ENCODE assay signal across 8 mouse cellular contexts in genomic region chr1:193130456-193130825, GRCm38 (mm10). TPM values are rescaled to one million over a fixed set of nuclear protein-coding genes. Genes with fewer than 3 reads are reported as not detected.
A peak's percentile ranks its signal among the peaks of the same experiment; 100 is the strongest.
DNase-seq lines count a peak whose midpoint lies in the region; ATAC-seq and TF ChIP-seq lines count a peak whose summit lies in the region.

No protein-coding gene starts in this region.

- no peaks in the 10 kb centered on the region for H3K9me3 ChIP-seq in liver, embryonic 11.5 days (ENCODE audit: control insufficient read depth, low read length)
- no peaks in the 10 kb centered on the region for H3K9me3 ChIP-seq in embryonic facial prominence, embryonic 12.5 days
- no peaks in the 10 kb centered on the region for H3K9me3 ChIP-seq in midbrain, postnatal 0 days (ENCODE audit: low read length)

- no peaks in the 10 kb centered on the region for H3K27me3 ChIP-seq in liver, embryonic 11.5 days (replicated peaks; ENCODE audit: control insufficient read depth, insufficient read depth, low read length)
- H3K27me3 ChIP-seq in embryonic facial prominence, embryonic 12.5 days: no peaks in the 10 kb centered on the region
- no peaks in the 10 kb centered on the region for H3K27me3 ChIP-seq in midbrain, postnatal 0 days (ENCODE audit: insufficient read depth, low read length)

- H3K36me3 ChIP-seq in liver, embryonic 11.5 days (ENCODE audit: control insufficient read depth, insufficient read depth, low read length): peaks cover 11% of the 10 kb centered on the region; the same call in 1 of the 2 replicates
- peaks cover 21% of the 10 kb centered on the region for H3K36me3 ChIP-seq in embryonic facial prominence, embryonic 12.5 days
- peaks cover 11% of the 10 kb centered on the region for H3K36me3 ChIP-seq in midbrain, postnatal 0 days (ENCODE audit: insufficient read depth, low read length)

- no peak for TF ChIP-seq CTCF in midbrain, postnatal 0 days (IDR thresholded peaks at IDR 0.05)

- H3K27ac ChIP-seq in liver, embryonic 11.5 days (ENCODE audit: low read depth, low read length): no peak overlapping the region
- H3K27ac ChIP-seq in embryonic facial prominence, embryonic 12.5 days: no peak overlapping the region
- peak overlapping the region; percentile 77 for H3K27ac ChIP-seq in midbrain, postnatal 0 days (ENCODE audit: low read depth, low read length)

- DNase-seq in liver, embryonic 11.5 days (ENCODE audit: low spot score): no peak
- DNase-seq in liver: no peak
- DNase-seq in midbrain, postnatal 0 days (ENCODE audit: low spot score): no peak
- DNase-seq in thymus, postnatal 36 days: no peak
- no peak for DNase-seq in cerebellum, postnatal 25 days
- no peak for DNase-seq in cerebellum, postnatal 36 days

- peak overlapping the region; percentile 69 for H3K4me2 ChIP-seq in liver, embryonic 11.5 days
- H3K4me2 ChIP-seq in embryonic facial prominence, embryonic 12.5 days (replicated peaks): peak overlapping the region; percentile 63
- H3K4me2 ChIP-seq in midbrain, postnatal 0 days (ENCODE audit: low read depth, low read length, poor library complexity, severe bottlenecking): peak overlapping the region; percentile 38

- H3K9ac ChIP-seq in liver, embryonic 11.5 days (ENCODE audit: low read depth, low read length): peak overlapping the region; percentile 63
- H3K9ac ChIP-seq in embryonic facial prominence, embryonic 12.5 days: no peak overlapping the region
- H3K9ac ChIP-seq in midbrain, postnatal 0 days (replicated peaks; ENCODE audit: low read length, poor library complexity, severe bottlenecking): peak overlapping the region; percentile 34

- ATAC-seq in liver, embryonic 11.5 days (replicated peaks; ENCODE audit: low FRiP score): peak; percentile 35
- no peak for ATAC-seq in embryonic facial prominence, embryonic 12.5 days (ENCODE audit: insufficient number of reproducible peaks, insufficient read depth, low FRiP score, low TSS enrichment)
- peak; percentile 19 for ATAC-seq in inflammation-experienced regulatory T-cells, adult 6 months
- peak; percentile 68 for ATAC-seq in midbrain, postnatal 0 days (ENCODE audit: low FRiP score)

- 31% methylated on average over 11 of the region's 11 CpGs for WGBS in liver, embryonic 11.5 days
- 31% methylated on average over 11 of the region's 11 CpGs for WGBS in embryonic facial prominence, embryonic 12.5 days
- 22% methylated on average over 11 of the region's 11 CpGs for WGBS in midbrain, postnatal 0 days

- peak overlapping the region; percentile 99 for H3K4me3 ChIP-seq in liver, embryonic 11.5 days (ENCODE audit: low read depth, low read length)
- peak overlapping the region; percentile 98 for H3K4me3 ChIP-seq in embryonic facial prominence, embryonic 12.5 days
- peak overlapping the region; percentile 90 for H3K4me3 ChIP-seq in midbrain, postnatal 0 days (ENCODE audit: low read depth, low read length)

- peaks cover 6% of the 10 kb centered on the region for H3K4me1 ChIP-seq in liver, embryonic 11.5 days (replicated peaks; ENCODE audit: control insufficient read depth, insufficient read depth, low read length)
- peaks cover 7% of the 10 kb centered on the region for H3K4me1 ChIP-seq in embryonic facial prominence, embryonic 12.5 days
- 0 out of 2 replicates have a peak, but pooled peaks cover 3% of the 10 kb centered on the region for H3K4me1 ChIP-seq in midbrain, postnatal 0 days (ENCODE audit: insufficient read depth, low read length)

RNA-seq across cellular contexts. Expression of gene Diexf, which starts 0.4 kb away (rescaled TPM):
- 9.3 and 10.7 TPM in 2 replicates for polyA plus RNA-seq in liver, embryonic 11.5 days (2014; fragmentation: Nextera tagmentation; extraction: Ambion mirVana)
- 9.0 and 10.4 TPM in 2 replicates for polyA plus RNA-seq in embryonic facial prominence, embryonic 12.5 days (2016; fragmentation: Nextera tagmentation; extraction: Ambion mirVana)
- polyA plus RNA-seq in inflammation-experienced regulatory T-cells, adult 6 months (2017; shearing (Covaris generic)): 10 to 100 TPM in 2 of 3 experiments, 1 to 10 TPM in 1; 5.0 to 15.1 (median 10.5) TPM
- total RNA-seq in midbrain, postnatal 0 days (2014; rRNA removed): 14.4 and 15.5 TPM in 2 replicates
- 3.4 and 3.9 TPM in 2 replicates for polyA plus RNA-seq in midbrain, postnatal 0 days (2015; fragmentation: Nextera tagmentation; extraction: Ambion mirVana)

RNA-seq across cellular contexts. Expression of gene Irf6, which starts 22.5 kb away (rescaled TPM):
- 4.1 and 5.2 TPM in 2 replicates for polyA plus RNA-seq in liver, embryonic 11.5 days (2014; fragmentation: Nextera tagmentation; extraction: Ambion mirVana)
- polyA plus RNA-seq in embryonic facial prominence, embryonic 12.5 days (2016; fragmentation: Nextera tagmentation; extraction: Ambion mirVana): 17.3 and 18.3 TPM in 2 replicates
- polyA plus RNA-seq in inflammation-experienced regulatory T-cells, adult 6 months (2017; shearing (Covaris generic)): 1 to 10 TPM; 3.9 to 6.5 (median 5.1) TPM
- 0.71 and 1.2 TPM in 2 replicates for total RNA-seq in midbrain, postnatal 0 days (2014; rRNA removed)
- 0.77 and 0.94 TPM in 2 replicates for polyA plus RNA-seq in midbrain, postnatal 0 days (2015; fragmentation: Nextera tagmentation; extraction: Ambion mirVana)

RNA-seq across cellular contexts. Expression of gene A130010J15Rik, which starts 37.4 kb away (rescaled TPM):
- 11.1 and 12.8 TPM in 2 replicates for polyA plus RNA-seq in liver, embryonic 11.5 days (2014; fragmentation: Nextera tagmentation; extraction: Ambion mirVana)
- 16.3 and 18.1 TPM in 2 replicates for polyA plus RNA-seq in embryonic facial prominence, embryonic 12.5 days (2016; fragmentation: Nextera tagmentation; extraction: Ambion mirVana)
- 10 to 100 TPM in 2 of 3 experiments, 1 to 10 TPM in 1; 8.2 to 16.0 (median 15.3) TPM for polyA plus RNA-seq in inflammation-experienced regulatory T-cells, adult 6 months (2017; shearing (Covaris generic))
- 10.5 and 19.5 TPM in 2 replicates for total RNA-seq in midbrain, postnatal 0 days (2014; rRNA removed)
- 10.0 and 10.1 TPM in 2 replicates for polyA plus RNA-seq in midbrain, postnatal 0 days (2015; fragmentation: Nextera tagmentation; extraction: Ambion mirVana)
